Mouse (Mus musculus): ENCODE data around the gene Ccl6. TPM values are rescaled to one million over a fixed set of nuclear protein-coding genes. Genes with fewer than 3 reads are reported as not detected.

Gene Ccl6
- total and polyA plus RNA-seq, 3 experiments: 0.30 to 1.2 (median 0.93) TPM

DNA sequence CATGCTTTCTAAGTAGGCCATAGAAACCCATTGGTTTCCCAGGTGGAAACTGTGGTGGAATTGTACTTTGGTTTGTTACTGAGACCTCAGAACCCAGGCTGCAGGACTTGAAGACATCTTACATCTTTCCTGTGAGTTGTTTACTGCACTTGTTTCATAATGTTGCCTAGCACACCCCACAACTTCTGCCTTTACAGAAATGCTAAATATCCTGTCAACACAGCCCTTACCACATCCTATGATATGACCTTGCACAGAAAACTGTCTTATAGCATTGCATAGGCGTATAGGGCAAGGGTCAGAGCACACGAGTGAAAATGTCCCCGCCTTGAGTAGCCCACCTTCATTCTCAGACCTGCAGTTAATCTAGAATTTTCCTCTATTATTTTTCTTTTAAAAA, 12.6 kb upstream of the Ccl6 start:
- peaks cover 1% of the 10 kb centered on the region for H3K27me3 ChIP-seq (replicated peaks)
- no peak overlapping the region for H3K4me2 ChIP-seq (ENCODE audit: insufficient read depth, low read depth, poor library complexity, severe bottlenecking)
- no peak overlapping the region for H3K9ac ChIP-seq (ENCODE audit: insufficient read depth, low read depth)
- no peaks in the 10 kb centered on the region for H3K36me3 ChIP-seq (replicated peaks in 1 of 2; ENCODE audit: control insufficient read depth in 1 of 2, insufficient read depth in 1 of 2, low read length in 1 of 2)
- dilution Hi-C loops (cut with MboI; ENCODE audit: extremely low pct_ligation_motif_present, extremely low pct_unique_long_range_greater_than_20kb, low sequenced_read_pairs): no loop called here
- H3K9me3 ChIP-seq (replicated peaks; ENCODE audit: low read length): no peaks in the 10 kb centered on the region
- peaks cover 0 to under 1% of the 10 kb centered on the region in 2 experiments; a peak in 2 of 4 replicates for H3K4me1 ChIP-seq (ENCODE audit: control insufficient read depth in 1 of 2, insufficient read depth in 2 of 2)
- H3K27ac ChIP-seq (ENCODE audit: insufficient read depth, low read depth): no peak overlapping the region
- no peaks in the 10 kb centered on the region for H3K79me2 ChIP-seq (replicated peaks; ENCODE audit: control insufficient read depth, extremely low read depth, insufficient read depth, poor library complexity, severe bottlenecking)
- no peak for DNase-seq (ENCODE audit: extremely low read depth)
- no peak overlapping the region for H3K4me3 ChIP-seq (replicated peaks in 1 of 3; ENCODE audit: low read depth in 2 of 3, low read length in 2 of 3, poor library complexity in 1 of 3)
- no peak for TF ChIP-seq HCFC1 (IDR thresholded peaks at IDR 0.05; ENCODE audit: low read depth, low read length)
- no peak for TF ChIP-seq MXI1 (IDR thresholded peaks at IDR 0.05; ENCODE audit: low read depth, low read length)
- no peak for TF ChIP-seq MAX (IDR thresholded peaks at IDR 0.05; ENCODE audit: low read length)
- TF ChIP-seq KAT2A (IDR thresholded peaks at IDR 0.05; ENCODE audit: insufficient replicate concordance, low read length): no peak
- no peak for TF ChIP-seq NELFE (IDR thresholded peaks at IDR 0.05; ENCODE audit: low read depth, low read length)
- TF ChIP-seq ELF1 (IDR thresholded peaks at IDR 0.05; ENCODE audit: low read depth, low read length): no peak
- no peak for TF ChIP-seq PAX5 (IDR thresholded peaks at IDR 0.05; ENCODE audit: low read length)
- no peak for TF ChIP-seq USF1 (IDR thresholded peaks at IDR 0.05; ENCODE audit: low read depth, low read length)
- no peak for TF ChIP-seq E2F4 (IDR thresholded peaks at IDR 0.05; ENCODE audit: insufficient replicate concordance, low read depth, low read length)
- no peak for TF ChIP-seq GABPA (IDR thresholded peaks at IDR 0.05; ENCODE audit: insufficient replicate concordance, low read depth, low read length)
- TF ChIP-seq ZKSCAN1 (IDR thresholded peaks at IDR 0.05; ENCODE audit: borderline replicate concordance, low read depth, low read length): no peak
- TF ChIP-seq ETS1 (conservative IDR thresholded peaks at IDR 0.05; ENCODE audit: low read depth, low read length): no peak
- no peak for TF ChIP-seq USF2 (conservative IDR thresholded peaks at IDR 0.05; ENCODE audit: low read depth, low read length)
- no peak for TF ChIP-seq RCOR1 (conservative IDR thresholded peaks at IDR 0.05; ENCODE audit: low read depth, low read length)
- TF ChIP-seq CHD2 (IDR thresholded peaks at IDR 0.05; ENCODE audit: low read length): no peak
- TF ChIP-seq MYC (IDR thresholded peaks at IDR 0.05; ENCODE audit: low read depth, low read length): no peak
- no peak for TF ChIP-seq TCF12 (IDR thresholded peaks at IDR 0.05; ENCODE audit: low read depth, low read length)
- TF ChIP-seq CHD1 (IDR thresholded peaks at IDR 0.05; ENCODE audit: low read depth, low read length): no peak
- no peak for TF ChIP-seq CTCF (conservative IDR thresholded peaks at IDR 0.05 in 1 of 2, IDR thresholded peaks at IDR 0.05 in 1 of 2; ENCODE audit: low read depth in 2 of 2, low read length in 2 of 2)
- no peak for TF ChIP-seq RAD21 (IDR thresholded peaks at IDR 0.05; ENCODE audit: low read depth, low read length)
- in situ Hi-C loops (cut with MboI; ENCODE audit: low pct_ligation_motif_present, low pct_unique_long_range_greater_than_20kb, low sequenced_read_pairs): no loop called here

GRCm38 (mm10) chr11:83604698-83605097, 11.8 kb upstream of the Ccl6 start:
- in situ Hi-C loops (cut with MboI; ENCODE audit: low pct_ligation_motif_present, low pct_unique_long_range_greater_than_20kb, low sequenced_read_pairs): no loop called here
- Histone ChIP-seq H3K4me1 (ENCODE audit: control insufficient read depth in 1 of 2, insufficient read depth in 2 of 2) (no peaks in the 10 kb centered on the region), H3K4me3 (replicated peaks in 1 of 3; ENCODE audit: low read depth in 2 of 3, low read length in 2 of 3, poor library complexity in 1 of 3) (no peak overlapping the region), H3K4me2 (ENCODE audit: insufficient read depth, low read depth, poor library complexity, severe bottlenecking) (no peak overlapping the region), H3K9me3 (replicated peaks; ENCODE audit: low read length) (no peaks in the 10 kb centered on the region), H3K36me3 (replicated peaks in 1 of 2; ENCODE audit: control insufficient read depth in 1 of 2, insufficient read depth in 1 of 2, low read length in 1 of 2) (no peaks in the 10 kb centered on the region), H3K27ac (ENCODE audit: insufficient read depth, low read depth) (no peak overlapping the region), H3K27me3 (replicated peaks) (peaks cover 1% of the 10 kb centered on the region), H3K79me2 (replicated peaks; ENCODE audit: control insufficient read depth, extremely low read depth, insufficient read depth, poor library complexity, severe bottlenecking) (no peaks in the 10 kb centered on the region), H3K9ac (ENCODE audit: insufficient read depth, low read depth) (no peak overlapping the region)
- DNase-seq (ENCODE audit: extremely low read depth): no peak
- TF ChIP-seq EP300 (IDR thresholded peaks at IDR 0.05; ENCODE audit: low read length) (no peak), SIN3A (IDR thresholded peaks at IDR 0.05; ENCODE audit: low read length) (no peak), HCFC1 (IDR thresholded peaks at IDR 0.05; ENCODE audit: low read depth, low read length) (no peak), NELFE (IDR thresholded peaks at IDR 0.05; ENCODE audit: low read depth, low read length) (no peak), KAT2A (IDR thresholded peaks at IDR 0.05; ENCODE audit: insufficient replicate concordance, low read length) (no peak), MXI1 (IDR thresholded peaks at IDR 0.05; ENCODE audit: low read depth, low read length) (no peak), MYC (IDR thresholded peaks at IDR 0.05; ENCODE audit: low read depth, low read length) (no peak), MEF2A (IDR thresholded peaks at IDR 0.05; ENCODE audit: borderline replicate concordance, low read depth, low read length) (no peak), USF1 (IDR thresholded peaks at IDR 0.05; ENCODE audit: low read depth, low read length) (no peak), TBP (conservative IDR thresholded peaks at IDR 0.05; ENCODE audit: low read depth, low read length) (no peak), GABPA (IDR thresholded peaks at IDR 0.05; ENCODE audit: insufficient replicate concordance, low read depth, low read length) (no peak), RAD21 (IDR thresholded peaks at IDR 0.05; ENCODE audit: low read depth, low read length) (no peak)
- dilution Hi-C loops (cut with MboI; ENCODE audit: extremely low pct_ligation_motif_present, extremely low pct_unique_long_range_greater_than_20kb, low sequenced_read_pairs): no loop called here

Data from CH12.LX (cell line).